Mouse (Mus musculus) urinary bladder, postnatal 14 days (tissue): ENCODE results near the gene Vpreb3.
A peak's percentile ranks its signal among the peaks of the same experiment; 100 is the strongest.

Experiments used
- DNase-seq: peaks from one replicate; pipeline ENCODE4 v3.0.0; 2021; ENCODE audit warnings: low spot score

The Vpreb3 gene

DNA sequence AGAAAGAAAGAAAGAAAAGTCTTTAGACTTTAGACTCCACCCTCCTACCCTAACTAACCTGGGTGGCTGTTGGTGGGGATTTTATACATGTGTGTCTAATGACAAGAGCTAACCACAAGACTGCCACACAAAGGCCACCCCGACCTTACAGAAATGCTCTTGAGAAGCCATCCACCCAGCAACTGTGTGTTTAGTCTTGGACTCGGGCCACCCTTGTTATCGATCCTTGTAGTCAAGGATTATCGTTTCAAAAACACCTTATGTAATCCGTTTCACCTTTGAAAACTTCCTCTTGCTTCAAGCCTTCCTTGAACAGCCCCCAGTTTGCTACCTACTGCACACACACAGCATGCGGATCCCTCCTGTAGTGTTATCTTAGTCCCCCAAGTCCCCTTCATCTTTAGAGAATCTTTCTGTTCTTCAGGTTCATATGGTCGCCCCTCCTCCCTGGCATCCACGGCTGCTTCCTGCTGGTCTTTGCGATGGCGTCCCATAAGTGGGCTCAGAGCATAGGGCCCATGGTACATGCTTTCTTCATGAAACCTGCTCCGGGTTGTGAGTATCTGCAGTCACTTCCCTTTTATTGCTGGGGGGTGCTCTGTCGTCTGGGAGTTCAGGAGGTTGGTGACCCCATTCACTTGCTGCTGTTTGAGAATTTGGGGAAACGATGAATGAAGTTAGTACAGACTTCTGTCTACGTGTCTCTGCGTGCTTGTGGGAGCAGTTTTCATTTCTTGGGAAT is at the start of gene Vpreb3:
Gene Vpreb3 (plus strand): TSS at position 322 of the 742 bp plus-strand sequence.
- no peak for DNase-seq

GRCm38 (mm10) chr10:75893089-75893750 is 49.6 kb upstream of the Vpreb3 start, which contains the start of gene Derl3:
Gene Derl3 (plus strand): TSS chr10:75893413.
- peak; percentile 93 for DNase-seq

GRCm38 (mm10) chr10:75894601-75895000 is 48.3 kb upstream of the Vpreb3 start:
- no peak for DNase-seq

DNA sequence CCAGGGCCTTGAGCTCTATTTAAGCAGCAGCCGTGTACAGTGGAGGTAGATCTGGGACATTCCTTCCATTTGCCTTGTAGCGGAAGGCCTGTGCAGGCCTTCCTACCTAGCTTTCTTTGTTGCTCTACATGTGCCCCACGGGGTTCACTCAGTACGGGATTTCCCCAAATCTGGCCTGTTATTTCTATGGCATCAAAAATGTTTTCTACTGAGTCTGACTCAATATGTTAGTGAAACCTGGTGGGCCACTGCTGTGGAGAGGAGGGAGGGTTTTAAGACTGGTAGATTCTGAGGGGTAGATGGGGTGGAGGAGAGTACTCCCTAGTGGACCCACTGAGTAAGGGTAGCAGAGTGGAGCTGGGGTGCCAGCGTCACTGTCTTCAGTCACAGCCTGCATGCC is 47.1 kb upstream of the Vpreb3 start:
- DNase-seq = no peak

DNA sequence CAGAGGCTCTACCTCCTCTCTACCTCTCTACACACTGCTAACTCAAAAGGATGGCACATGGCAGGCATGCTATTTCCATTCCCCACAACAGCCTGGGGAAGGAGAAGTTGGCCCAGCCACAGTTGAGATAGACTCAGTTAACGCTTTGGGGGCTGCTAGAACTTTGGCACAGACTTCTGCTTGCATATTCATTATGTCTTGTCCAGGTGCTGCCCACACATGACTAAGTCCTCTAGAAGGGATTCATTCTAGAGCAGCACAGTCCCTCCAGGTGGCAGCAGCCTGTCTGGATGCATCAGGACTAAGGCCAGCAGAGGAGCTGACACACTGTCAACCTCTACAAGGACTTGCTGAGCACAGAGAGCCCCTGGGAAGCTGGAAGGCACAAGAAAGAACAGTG is 46.6 kb upstream of the Vpreb3 start:
- no peak for DNase-seq

DNA sequence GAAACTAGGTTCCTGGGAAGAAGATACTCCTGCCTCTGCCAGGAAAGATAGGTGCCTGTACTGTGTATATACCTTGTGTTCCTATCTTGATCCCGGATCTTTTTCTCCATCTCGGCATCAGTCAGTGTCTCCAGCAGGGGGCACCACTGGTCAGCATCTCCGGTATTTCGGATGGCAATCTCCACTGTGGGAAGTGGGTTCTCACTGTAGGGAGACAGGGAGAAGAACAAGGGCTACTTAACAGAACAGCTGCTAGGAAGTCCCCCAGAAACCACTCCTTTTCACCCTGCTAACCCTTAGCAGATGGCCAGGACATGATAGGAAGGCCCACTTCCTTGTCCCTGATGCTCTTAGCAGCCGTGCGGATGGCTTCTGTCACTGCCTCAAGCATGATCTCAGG is 45.5 kb upstream of the Vpreb3 start:
- DNase-seq = peak; percentile 76

DNA sequence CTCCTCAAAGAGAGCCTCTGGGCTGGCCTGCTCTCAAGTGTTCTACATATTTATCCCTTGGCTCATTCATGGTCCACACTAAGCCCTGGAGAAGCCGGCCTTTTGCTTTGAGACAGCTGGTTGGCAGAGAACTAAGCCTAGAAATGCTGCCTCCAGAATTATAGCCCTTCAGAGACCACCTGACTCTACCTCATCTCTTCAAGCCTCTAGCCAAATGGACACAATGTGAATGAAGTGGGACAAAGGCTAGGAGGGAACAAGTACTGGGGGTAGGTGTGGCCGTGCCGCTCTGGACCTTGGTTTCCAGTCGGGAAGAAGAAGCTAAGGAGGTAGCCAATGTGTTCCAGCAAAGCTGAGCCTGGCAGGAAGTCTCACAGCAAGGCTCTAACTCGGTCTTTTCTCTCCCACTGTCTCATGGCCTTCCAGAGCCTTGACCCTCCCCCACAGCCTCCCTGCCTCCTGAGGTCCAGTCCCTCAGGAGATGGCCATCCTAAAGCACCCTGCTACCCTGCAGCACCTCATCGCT is 44.8 kb upstream of the Vpreb3 start:
- peak; percentile 33 for DNase-seq

GRCm38 (mm10) chr10:75898846-75899245 is 44.0 kb upstream of the Vpreb3 start:
- DNase-seq = peak; percentile 65

DNA sequence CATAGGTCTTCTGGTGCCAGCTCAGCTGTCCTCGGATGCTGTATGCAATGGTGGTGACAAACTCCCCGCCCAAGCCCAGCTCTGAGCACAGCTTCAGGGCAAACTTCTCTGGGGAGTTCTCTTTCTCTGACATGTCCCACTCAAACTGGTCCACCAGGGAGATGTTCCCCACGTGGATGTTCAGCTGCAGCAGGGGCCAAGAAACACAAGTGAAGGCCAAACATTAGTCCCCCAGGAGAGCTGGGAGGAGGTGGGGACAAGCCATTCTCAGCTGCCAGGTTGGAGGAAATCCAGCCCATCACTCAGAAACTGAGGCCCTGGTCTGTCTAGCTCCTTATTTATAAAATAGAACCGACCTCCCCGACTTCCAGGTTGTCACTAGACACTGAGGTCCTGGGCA is 38.5 kb upstream of the Vpreb3 start:
- DNase-seq = no peak

GRCm38 (mm10) chr10:75906882-75907281 is 36.0 kb upstream of the Vpreb3 start:
- DNase-seq = no peak

DNA sequence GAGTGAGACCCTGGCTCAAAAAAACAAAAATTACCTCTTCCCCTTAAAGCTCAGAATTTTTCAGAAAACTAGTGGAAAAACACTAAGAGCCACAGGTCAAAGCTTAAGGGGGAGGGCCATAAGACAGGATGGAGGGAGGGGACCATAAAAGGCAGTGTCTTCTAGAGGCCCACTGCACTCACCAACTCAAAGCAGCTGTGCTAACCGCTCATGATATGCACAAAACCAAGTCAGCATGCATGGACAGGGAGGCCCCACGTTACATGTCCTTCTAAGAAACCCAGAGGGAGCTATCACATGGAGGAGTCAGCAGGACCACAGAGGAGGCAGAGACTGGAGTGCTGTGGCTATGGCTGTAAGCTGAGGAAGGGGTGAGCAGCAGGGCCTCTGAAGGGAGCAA is 32.2 kb upstream of the Vpreb3 start:
- no peak for DNase-seq

DNA sequence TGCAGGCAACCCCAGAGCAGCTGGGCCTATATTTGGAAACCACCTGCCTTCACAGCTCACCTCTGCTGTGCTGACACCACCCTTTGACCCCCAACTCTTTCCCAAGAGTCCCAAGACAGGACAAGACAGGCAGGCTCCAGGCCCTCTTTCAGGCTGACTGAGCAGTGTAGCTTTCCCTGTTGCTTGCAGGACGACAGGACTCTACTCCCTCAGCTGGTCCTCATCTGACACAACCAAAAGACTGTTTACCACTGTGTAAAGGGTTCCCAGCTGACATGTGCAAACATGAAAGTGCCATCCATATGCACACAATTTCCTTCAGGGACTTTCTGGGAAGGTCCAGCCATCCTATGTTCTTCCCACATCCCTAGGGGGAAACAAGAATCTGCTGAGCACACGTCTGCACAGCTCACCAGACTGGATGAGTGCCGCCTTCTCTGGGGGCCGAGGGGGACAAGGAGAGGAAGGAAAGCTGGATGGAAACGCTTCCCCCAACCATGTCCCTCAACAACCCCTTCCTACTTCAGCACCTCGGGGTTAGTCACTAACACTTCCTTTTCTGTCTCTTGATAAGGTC is 29.8 kb upstream of the Vpreb3 start:
- DNase-seq = no peak

- DNase-seq = no peak
These were observed 27.3 kb upstream of the Vpreb3 start for GRCm38 (mm10) chr10:75915557-75915956.

DNA sequence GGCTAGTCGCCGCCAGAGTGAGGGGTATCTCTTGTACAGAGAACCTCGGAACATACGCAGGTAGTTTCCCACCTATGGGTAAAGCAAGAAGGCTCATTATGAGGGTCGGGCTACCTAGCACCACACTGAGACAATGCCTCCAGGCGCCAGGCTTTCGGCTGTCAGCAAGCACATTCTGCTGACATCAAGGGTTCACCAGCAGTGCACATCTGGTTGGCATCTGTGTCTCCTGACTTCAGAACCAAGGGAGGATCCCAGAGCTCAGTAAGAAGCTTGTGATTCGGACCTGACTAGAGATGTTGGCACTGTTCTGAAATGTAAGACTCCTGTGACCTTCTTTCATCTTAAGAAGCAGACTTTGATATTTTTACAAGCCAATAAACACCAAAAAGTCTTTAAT is 26.0 kb upstream of the Vpreb3 start:
- DNase-seq = no peak

DNA sequence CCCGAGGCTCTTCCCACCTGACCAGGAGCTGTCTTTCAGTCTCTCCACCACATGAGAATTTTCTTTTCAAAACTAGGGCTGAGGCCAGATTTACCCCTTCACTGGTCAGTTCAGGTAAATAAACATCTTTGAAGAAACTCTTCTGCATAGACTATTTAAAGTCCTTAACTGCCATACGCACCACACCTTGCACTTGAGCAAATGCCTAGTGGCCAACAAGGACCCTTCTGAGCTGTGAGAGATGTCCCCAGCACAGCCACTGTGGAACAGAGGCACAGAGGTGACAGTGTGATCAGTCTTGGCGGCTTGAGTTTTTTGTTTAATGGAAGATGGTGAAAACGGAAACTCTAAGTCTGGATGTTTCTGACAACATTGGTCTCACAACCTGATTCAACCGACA is 23.8 kb upstream of the Vpreb3 start:
- DNase-seq = no peak

- peak; percentile 96 for DNase-seq
These were observed 21.7 kb upstream of the Vpreb3 start, which contains the start of gene Smarcb1 for GRCm38 (mm10) chr10:75921026-75921725. Gene Smarcb1 (minus strand): TSS chr10:75921617.

DNA sequence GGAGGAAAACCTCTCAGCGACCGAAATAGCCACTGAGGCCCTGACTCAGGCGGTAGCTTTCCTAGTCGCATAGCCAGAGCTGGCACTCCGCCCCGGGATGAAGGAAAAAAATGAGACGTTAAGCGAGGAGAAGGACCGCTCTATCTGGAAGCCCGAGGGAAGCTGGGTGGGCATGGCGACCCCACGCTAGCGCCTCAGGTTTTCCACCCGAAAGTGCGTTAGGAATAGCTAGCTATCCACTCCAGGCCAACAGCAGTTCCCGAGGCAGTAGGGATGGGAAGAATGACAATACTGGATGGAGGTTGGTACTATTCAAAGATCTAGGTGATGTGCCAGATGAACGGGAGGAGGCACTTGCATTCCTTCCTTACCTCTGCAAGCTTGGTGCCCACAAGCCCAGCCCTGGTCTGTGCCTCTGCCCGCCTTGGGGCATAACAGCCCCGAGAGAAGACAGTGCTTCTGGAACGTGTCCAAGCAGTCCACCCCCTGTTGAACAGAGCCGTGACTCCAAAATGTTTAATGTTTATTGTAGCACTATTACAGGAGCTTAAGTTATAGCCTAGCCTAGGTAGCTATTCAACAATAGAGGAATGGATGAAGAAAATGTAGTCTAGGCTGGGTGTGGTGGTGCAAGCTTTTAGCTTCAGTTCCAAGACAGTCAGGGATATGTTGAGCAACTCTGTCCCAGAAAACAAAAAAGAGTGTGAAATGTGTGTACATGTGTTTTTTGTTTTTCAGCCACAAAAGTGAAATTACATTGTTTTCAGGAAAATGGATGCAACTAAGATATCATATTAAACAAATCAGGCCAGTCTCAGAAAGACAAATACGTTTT is 20.9 kb upstream of the Vpreb3 start:
- peak; percentile 26 for DNase-seq

GRCm38 (mm10) chr10:75924324-75924723 is 18.5 kb upstream of the Vpreb3 start:
- DNase-seq = no peak

DNA sequence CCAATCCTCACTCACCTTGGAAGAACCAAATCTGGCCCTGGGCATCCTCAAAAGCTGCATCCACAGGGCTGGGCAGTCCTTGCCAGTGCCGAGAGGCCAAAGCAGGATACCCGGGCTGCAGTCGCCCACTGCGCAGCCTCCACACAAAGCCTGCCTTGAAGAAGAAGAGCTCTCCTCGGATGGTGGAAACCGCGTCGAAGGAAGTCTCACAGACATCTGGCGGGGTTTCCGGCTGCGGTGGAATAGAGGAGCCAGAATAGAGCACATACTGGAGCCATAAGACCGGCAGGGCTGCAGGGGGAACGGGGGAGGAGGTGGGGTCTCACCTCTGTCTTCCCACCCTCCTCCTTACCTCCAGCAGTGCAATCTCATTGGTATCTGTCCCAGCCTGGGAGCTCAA is 16.5 kb upstream of the Vpreb3 start:
- DNase-seq = no peak

DNA sequence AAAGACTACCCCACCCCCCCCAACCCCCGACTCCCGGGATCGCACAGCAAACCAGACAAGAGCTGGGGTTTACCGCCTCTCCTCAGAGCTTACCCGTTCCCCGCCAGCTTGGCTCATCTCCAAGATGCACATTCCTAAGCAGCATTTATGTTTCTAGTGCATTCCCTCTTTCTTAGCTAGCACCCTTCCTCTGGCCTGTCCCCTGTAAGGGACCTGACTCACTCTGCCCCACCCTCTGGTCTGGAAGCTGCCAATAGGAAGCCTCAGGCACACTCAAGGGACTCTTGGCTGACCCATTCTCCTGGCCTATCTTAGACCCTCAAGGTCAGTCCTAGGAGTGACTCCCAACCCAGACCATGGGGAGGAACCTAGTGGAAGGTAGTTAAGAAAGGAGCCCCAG is 12.6 kb upstream of the Vpreb3 start:
- peak; percentile 50 for DNase-seq

DNA sequence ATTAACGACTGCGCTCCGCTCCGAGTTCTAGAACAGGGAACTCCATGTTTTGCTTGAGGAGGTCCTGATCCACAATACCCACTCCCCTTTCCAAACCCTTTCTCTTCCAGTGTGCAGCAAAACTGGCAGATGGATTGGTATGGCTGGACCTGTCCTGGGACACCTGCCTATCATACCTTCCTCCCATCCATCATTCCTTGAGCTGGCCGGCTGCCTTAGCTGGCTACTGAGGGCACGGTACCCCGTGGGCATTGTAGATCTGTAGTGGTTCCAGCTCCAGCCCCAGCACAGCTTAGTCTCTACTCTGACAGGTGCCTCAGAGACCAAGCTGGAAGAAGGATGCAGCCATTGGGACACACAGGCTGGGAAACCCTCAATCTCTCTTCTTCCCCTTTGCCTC is 11.5 kb upstream of the Vpreb3 start:
- no peak for DNase-seq
